Mouse (Mus musculus) MEL (cell line): ENCODE results near the gene Pno1.

Experiments
- CTCF ChIP-seq, 3 experiments: IDR thresholded peaks in 2 of 3; conservative IDR thresholded peaks in 1 of 3; 2 replicates each; pipeline ENCODE4 v1.5.1; 2011 to 2012; ENCODE audit warnings: low read length in 3 of 3, low read depth in 2 of 3, mild to moderate bottlenecking in 2 of 3, improper control_type of control experiment in 1 of 3, inconsistent platforms in 1 of 3, mixed read lengths in 1 of 3, moderate library complexity in 1 of 3; ENCODE audit not compliant: control insufficient read depth in 1 of 3, insufficient read depth in 1 of 3, poor library complexity in 1 of 3, severe bottlenecking in 1 of 3
- EP300 ChIP-seq, 2 experiments: IDR thresholded peaks; 2 replicates each; pipeline ENCODE4 v1.6.1; 2011; ENCODE audit warnings: improper control_type of control experiment in 2 of 2, low read length in 2 of 2, low read depth in 1 of 2, mild to moderate bottlenecking in 1 of 2
- GABPA ChIP-seq: IDR thresholded peaks from 2 replicates; pipeline ENCODE4 v1.6.1; 2012; ENCODE audit warnings: low read depth, mild to moderate bottlenecking, inconsistent platforms, low read length, improper control_type of control experiment, moderate library complexity
- GATA1 ChIP-seq: IDR thresholded peaks from 2 replicates; pipeline ENCODE4 v1.6.1; 2011; ENCODE audit warnings: low read depth, low read length, improper control_type of control experiment
- JUND ChIP-seq: IDR thresholded peaks from 2 replicates; pipeline ENCODE4 v1.6.1; 2011; ENCODE audit warnings: low read depth, mild to moderate bottlenecking, improper control_type of control experiment, low read length
- MAFK ChIP-seq: IDR thresholded peaks from 2 replicates; pipeline ENCODE4 v1.6.1; 2011; ENCODE audit warnings: low read depth, mild to moderate bottlenecking, low read length, improper control_type of control experiment, borderline replicate concordance
- MAX ChIP-seq: IDR thresholded peaks from 2 replicates; pipeline ENCODE4 v1.6.1; 2011; ENCODE audit warnings: low read length, improper control_type of control experiment
- MEF2A ChIP-seq: IDR thresholded peaks from 2 replicates; pipeline ENCODE4 v1.6.1; 2014; ENCODE audit warnings: low read depth, mild to moderate bottlenecking, inconsistent platforms, low read length, improper control_type of control experiment; ENCODE audit not compliant: poor library complexity, insufficient replicate concordance, severe bottlenecking; ENCODE audit errors: extremely low read depth
- MXI1 ChIP-seq: IDR thresholded peaks from 2 replicates; pipeline ENCODE4 v1.6.1; 2011; ENCODE audit warnings: mild to moderate bottlenecking, low read depth, low read length, improper control_type of control experiment
- POLR2A ChIP-seq, 2 experiments: IDR thresholded peaks; 2 replicates each; pipeline ENCODE4 v1.6.1; 2011 to 2012; ENCODE audit warnings: low read length in 2 of 2, mild to moderate bottlenecking in 2 of 2, control low read depth in 1 of 2, improper control_type of control experiment in 1 of 2, low read depth in 1 of 2, moderate library complexity in 1 of 2; ENCODE audit not compliant: control insufficient read depth in 1 of 2, insufficient read depth in 1 of 2, poor library complexity in 1 of 2
- POLR2AphosphoS2 ChIP-seq: IDR thresholded peaks from 2 replicates; pipeline ENCODE4 v1.6.1; 2011; ENCODE audit warnings: low read length, improper control_type of control experiment
- ZNF384 ChIP-seq: IDR thresholded peaks from 2 replicates; pipeline ENCODE4 v1.6.1; 2012; ENCODE audit warnings: low read depth, mild to moderate bottlenecking, inconsistent platforms, low read length, improper control_type of control experiment

DNA sequence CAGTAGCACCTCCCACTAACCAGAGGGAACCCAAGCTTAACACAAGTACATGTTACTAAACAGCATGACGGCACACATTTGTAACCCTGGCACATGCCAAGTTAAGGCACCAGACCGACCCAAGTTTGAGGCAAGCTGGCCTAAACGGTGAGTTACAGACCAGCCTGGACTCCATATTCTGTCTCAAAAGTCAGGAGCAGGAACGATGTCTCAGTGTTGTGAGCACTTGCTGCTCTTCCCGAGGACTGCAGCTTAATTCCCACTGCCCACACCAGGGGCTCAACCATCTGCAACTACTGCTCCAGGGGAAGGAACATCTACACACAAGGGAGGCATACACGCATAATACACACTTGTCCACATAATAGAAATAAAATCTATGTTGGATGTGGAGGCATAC lies 8.9 kb downstream of the Pno1 start:
- TF ChIP-seq JUND (no peak), GABPA (no peak), MAX (no peak), CTCF (IDR thresholded peaks at IDR 0.05 in 2 of 3, conservative IDR thresholded peaks at IDR 0.05 in 1 of 3; ENCODE audit: control insufficient read depth in 1 of 3, insufficient read depth in 1 of 3, low read depth in 2 of 3, low read length in 3 of 3, poor library complexity in 1 of 3, severe bottlenecking in 1 of 3) (no peak), MXI1 (no peak), ZNF384 (no peak), EP300 (IDR thresholded peaks at IDR 0.05; ENCODE audit: low read depth in 1 of 2, low read length in 2 of 2) (no peak), GATA1 (no peak), MEF2A (no peak), MAFK (no peak), POLR2A (IDR thresholded peaks at IDR 0.05; ENCODE audit: control insufficient read depth in 1 of 2, insufficient read depth in 1 of 2, low read depth in 1 of 2, low read length in 2 of 2, poor library complexity in 1 of 2) (no peak), POLR2AphosphoS2 (peak; percentile 64; the same call in 1 of the 2 replicates)
